Mouse (Mus musculus) MEL-GATA-1-ER (cell line): ENCODE results near the gene Bcl2l13.
"Not testable (repeated sequence)": the region's sequence is repeated elsewhere in the genome, so short reads cannot be mapped to it uniquely, and the experiment has no call there.

Experiments
- DNase-seq: peaks from one replicate; pipeline ENCODE4 v3.0.0-alpha.2; 2012; ENCODE audit warnings: low read depth; ENCODE audit errors: extremely low read depth

Gene Bcl2l13

GRCm38 (mm10) chr6:120835474-120836374 lies at the start of gene Bcl2l13:
Bcl2l13 (plus strand) TSS chr6:120836212.
- peak; percentile 81 for DNase-seq

- no peak for DNase-seq
These were observed 47.9 kb upstream of the Bcl2l13 start for GRCm38 (mm10) chr6:120788068-120788607.

GRCm38 (mm10) chr6:120788904-120789303 lies 47.1 kb upstream of the Bcl2l13 start:
- peak; percentile 47 for DNase-seq

- peak; percentile 63 for DNase-seq
These were observed 45.9 kb upstream of the Bcl2l13 start for GRCm38 (mm10) chr6:120790153-120790552.

GRCm38 (mm10) chr6:120790717-120791116 lies 45.3 kb upstream of the Bcl2l13 start:
- DNase-seq = no peak

- DNase-seq = no peak
These were observed 43.1 kb upstream of the Bcl2l13 start for GRCm38 (mm10) chr6:120792947-120793346.

GRCm38 (mm10) chr6:120795422-120796086 lies 40.5 kb upstream of the Bcl2l13 start:
- peak; percentile 68 for DNase-seq

- DNase-seq = no peak
These were observed 39.9 kb upstream of the Bcl2l13 start for GRCm38 (mm10) chr6:120796111-120796510.

GRCm38 (mm10) chr6:120798019-120798418 lies 38.0 kb upstream of the Bcl2l13 start:
- no peak for DNase-seq

- DNase-seq = no peak
These were observed 37.1 kb upstream of the Bcl2l13 start for GRCm38 (mm10) chr6:120798905-120799304.

- no peak for DNase-seq
These were observed 36.4 kb upstream of the Bcl2l13 start for GRCm38 (mm10) chr6:120799581-120800041.

- no peak for DNase-seq
These were observed 28.8 kb upstream of the Bcl2l13 start for GRCm38 (mm10) chr6:120806999-120807737.

- DNase-seq = no peak
These were observed 28.3 kb upstream of the Bcl2l13 start for GRCm38 (mm10) chr6:120807738-120808081.

GRCm38 (mm10) chr6:120811999-120812398 lies 24.0 kb upstream of the Bcl2l13 start:
- DNase-seq = not testable (repeated sequence)

- DNase-seq = no peak
These were observed 16.7 kb upstream of the Bcl2l13 start for GRCm38 (mm10) chr6:120819294-120819693.

GRCm38 (mm10) chr6:120820144-120820543 lies 15.9 kb upstream of the Bcl2l13 start:
- no peak for DNase-seq

- peak; percentile 37 for DNase-seq
These were observed 15.1 kb upstream of the Bcl2l13 start for GRCm38 (mm10) chr6:120820941-120821340.

GRCm38 (mm10) chr6:120821715-120822114 lies 14.3 kb upstream of the Bcl2l13 start:
- DNase-seq = peak; percentile 23

GRCm38 (mm10) chr6:120822307-120822928 lies 13.6 kb upstream of the Bcl2l13 start, which contains the start of gene Atp6v1e1:
Atp6v1e1 (minus strand) TSS chr6:120822793.
- peak; percentile 94 for DNase-seq

- no peak for DNase-seq
These were observed 12.9 kb upstream of the Bcl2l13 start for GRCm38 (mm10) chr6:120822937-120823614.
